Mouse (Mus musculus) embryo, embryonic 11 days (tissue): ENCODE results near the gene Meig1.
"Not testable (repeated sequence)": the region's sequence is repeated elsewhere in the genome, so short reads cannot be mapped to it uniquely, and the experiment has no call there.

Experiments used
- DNase-seq: peaks from one replicate; pipeline ENCODE4 v3.0.0-alpha.2; 2015

The Meig1 gene

DNA sequence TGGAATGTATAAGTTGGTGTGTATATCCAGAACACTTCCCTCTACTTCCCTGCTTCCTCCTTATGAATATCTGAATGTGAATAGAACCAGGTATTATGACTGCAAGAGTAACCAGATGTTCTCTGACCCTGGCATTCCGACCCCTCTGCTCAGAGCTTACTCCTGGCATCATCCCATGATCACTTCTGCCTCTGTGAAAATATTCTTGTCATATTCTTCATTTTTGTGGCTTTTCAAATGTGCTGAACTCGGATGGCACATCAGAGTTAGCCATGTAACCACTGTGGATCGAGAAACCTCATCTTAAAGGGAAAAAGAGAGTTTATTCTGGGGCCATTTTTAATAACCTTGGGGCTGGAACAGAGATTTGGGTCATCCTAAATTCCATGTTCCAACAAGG is at the start of gene Meig1:
Meig1 (minus strand) TSS at position 101 of the 400 bp plus-strand sequence.
- no peak for DNase-seq

DNA sequence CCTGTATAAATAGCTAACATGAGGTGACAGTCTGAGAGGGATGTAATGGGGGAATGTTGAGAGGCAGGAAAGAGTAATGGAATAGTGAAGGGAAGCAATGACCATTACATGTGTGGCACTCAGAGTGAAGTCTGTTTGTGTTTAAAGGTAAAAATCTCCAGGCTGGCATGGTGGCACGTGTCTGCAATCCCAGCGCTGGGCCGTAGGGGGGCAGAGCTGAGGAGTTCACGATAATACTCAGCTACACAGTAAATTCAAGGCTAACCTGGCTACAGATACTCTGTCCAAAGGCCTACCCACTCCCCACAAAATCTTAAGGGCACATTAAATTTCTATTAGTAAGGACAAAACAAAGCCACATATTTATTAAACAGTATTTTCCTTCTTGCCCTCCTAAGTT is 34.1 kb upstream of the Meig1 start:
- peak; percentile 5 for DNase-seq

DNA sequence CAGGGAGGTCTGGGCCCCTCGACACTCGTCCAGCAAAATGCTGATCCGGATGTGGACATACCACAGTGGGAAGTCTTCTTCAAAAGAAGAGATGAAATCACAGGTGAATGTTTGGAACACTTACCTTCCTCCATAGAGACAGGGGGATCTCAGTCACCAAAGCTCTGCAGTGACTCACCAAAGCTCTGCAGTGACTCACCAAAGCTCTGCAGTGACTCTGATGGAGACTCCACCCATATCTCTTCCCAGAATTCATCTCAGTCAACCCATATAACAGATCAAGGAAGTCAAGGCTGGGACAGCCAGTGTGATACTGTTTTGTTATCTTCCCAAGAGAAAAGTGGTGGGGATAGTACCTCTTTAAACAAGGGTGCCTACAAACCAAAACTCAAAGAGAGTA is 30.6 kb upstream of the Meig1 start:
- DNase-seq: no peak

DNA sequence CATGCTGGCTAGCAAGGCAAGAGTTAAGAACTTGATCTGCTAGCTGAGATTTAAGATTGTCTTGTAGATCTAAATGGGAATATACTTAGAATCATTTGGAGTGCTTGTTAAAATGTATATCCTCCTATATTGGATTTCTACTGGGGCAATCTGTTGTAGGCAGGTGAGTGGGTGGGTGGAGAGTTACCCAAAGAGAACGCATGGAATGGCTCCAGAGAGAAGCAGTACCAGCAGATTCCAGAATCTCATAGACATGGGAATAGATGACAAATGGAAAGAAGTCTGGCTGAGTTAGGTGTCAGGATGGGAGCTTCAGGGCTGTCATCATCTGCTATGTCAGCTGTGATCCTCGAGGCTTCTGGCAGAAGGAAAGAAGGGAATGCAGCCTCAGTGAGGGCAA is 27.0 kb upstream of the Meig1 start:
- no peak for DNase-seq

DNA sequence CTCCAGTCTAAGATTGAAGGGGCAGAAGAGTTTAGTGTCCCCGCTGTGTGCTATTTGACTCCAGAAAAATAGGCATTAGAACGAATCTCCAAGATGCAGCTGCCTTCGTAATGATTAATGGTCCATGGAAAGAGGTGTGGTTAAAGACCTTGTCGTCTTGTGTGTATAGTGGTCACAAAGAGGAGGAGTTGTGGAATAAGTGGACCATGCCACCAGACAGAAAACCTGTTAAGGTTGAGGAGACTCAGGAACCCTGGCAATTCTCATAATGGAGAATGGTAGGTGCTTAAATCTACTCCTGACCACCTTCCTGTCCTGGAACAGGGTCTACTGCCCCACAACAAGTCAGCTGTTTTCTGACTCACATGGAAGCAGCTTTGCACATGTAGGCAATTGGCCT is 23.5 kb upstream of the Meig1 start:
- DNase-seq: no peak

DNA sequence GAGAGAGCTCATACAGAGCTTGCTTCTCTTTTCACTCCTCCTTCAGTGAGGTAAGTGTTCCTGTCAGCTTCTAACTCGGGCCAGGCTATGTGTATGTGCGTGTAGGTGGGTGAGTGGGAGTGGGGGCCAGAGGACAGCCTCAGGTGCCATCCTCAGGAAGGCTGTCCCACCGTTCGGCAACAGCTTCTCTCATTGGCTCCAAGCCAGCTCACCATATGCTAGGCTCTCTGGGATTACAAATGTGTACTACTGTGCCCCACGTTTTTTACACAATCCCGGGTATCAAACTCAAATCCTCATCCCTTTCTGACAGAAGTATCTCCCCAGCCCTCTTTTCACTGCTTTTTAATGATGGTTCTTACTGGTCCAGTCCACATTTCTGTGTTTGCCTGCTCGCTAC is 21.8 kb upstream of the Meig1 start:
- DNase-seq: no peak

DNA sequence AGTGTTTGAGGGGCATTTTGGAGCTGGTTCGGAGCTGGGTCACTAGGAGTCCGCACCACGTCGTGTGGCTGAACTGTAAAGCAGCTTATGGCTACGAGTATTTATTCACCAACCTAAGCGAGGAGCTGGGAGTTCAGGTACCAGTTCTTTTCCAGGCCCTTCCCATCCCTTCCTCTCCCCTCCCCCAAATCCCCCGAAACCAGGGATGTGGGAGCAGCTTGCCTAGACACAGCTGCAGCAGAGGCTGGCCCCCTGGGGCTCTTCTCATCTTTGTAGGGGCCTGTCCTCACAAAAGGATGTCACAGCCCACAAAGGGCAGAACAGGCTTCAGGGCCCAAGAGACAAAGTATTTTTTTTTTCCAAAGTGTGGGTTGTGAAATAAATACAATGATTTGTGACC is 15.5 kb upstream of the Meig1 start:
- no peak for DNase-seq

DNA sequence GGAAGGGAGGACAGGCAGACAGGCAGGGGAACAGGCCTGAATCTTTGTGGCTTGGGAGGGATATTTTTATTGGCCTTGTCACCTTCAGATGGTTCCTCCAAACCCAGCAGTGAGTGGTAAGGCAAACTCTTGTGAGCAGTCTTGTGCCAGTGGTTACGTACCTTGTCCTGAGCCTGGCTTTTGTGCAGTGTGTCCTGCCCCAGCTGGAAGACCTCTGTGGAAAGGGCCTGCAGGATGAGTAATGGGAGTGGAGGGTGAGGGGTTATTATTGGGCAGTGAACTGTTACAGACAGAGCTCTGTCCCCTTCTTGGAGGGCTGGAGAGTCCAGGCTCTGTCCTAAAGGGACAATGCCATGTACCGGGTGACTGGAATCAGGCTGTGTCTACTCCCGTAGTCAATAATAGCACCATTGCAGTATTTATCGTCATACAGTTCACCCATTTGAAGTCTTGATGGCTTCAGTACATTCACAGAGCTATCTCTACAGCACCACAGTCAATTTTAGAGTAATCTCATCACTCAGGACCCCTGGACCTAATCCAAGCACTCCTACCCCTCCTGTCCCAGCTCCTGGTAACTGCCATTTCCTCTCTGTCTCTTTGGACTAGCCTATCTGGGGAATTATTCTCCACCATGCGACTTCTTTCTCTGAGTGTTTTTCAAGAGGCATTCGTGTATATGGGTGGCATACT is 13.1 kb upstream of the Meig1 start:
- DNase-seq: no peak

DNA sequence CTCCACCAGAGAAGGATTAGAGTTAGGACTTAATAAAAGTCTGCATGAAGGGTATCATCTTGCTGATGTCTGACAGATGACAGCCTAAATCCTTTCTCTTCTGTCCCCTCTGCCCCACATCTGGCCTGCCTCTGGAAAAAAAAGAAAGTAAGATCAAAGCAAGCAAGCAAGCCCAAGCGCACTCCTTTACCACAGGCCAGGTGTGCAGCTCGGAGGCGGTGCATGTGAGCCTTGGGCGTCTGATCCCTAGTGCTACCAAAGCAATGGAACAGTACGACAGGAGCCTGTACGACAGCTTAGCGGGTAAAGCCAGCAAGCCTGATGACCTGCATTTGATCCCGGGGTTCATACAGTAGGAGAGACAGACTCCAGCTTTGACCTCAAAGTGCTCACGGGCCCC is 8.5 kb upstream of the Meig1 start:
- DNase-seq: no peak

DNA sequence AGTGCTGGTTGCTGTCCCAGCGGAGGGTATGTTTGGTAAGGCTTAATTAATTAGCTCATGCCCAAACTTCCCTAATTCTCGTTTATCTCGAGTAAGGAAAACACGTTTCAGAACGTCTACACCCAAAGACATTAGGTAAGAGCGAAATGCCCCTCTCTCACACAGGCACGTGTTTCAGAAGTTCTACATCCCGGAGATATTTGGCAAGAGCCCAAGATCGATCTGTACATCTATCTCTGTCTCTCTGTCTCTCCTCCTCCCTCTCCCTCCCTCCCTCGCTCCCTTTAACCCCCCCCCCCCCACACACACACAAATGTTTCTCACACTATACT is 2.1 kb upstream of the Meig1 start:
- no peak for DNase-seq

DNA sequence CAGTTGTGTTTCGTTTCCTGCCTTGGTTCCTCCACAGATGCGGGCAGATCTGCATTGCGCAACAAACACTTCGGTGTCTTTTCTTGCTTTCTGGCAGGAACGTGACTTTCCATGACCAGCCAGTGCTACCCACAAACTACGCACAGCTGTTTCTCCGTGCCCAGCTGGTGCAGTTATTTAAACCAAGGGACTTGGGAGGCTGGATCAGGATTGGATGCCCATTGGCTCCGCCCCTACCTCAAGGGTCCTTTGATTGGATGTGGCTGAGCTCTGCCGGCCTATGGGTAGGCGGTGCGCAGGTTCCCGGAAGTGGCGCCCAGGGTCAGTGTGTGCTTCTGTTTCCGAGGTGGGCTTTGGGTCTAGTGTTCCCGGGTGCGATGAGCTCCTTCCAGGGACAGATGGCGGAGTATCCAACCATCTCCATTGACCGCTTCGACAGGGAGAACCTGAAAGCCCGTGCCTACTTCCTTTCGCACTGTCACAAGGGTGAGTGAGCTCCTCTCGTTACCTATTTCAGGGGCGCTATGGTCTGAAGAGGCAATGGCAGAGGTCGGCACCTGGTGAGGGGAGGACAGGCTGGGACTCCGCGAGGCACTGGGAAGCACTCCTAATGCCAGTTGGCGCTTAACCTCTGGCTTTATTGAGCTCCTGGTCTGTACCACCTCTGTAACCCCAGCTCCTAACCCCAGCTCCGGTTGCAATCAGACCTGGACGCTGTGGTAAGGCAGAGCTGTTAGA is 1.6 kb upstream of the Meig1 start, which contains the start of gene Dclre1c:
Dclre1c (plus strand) TSS at position 291 of the 738 bp plus-strand sequence.
- peak; percentile 95 for DNase-seq

DNA sequence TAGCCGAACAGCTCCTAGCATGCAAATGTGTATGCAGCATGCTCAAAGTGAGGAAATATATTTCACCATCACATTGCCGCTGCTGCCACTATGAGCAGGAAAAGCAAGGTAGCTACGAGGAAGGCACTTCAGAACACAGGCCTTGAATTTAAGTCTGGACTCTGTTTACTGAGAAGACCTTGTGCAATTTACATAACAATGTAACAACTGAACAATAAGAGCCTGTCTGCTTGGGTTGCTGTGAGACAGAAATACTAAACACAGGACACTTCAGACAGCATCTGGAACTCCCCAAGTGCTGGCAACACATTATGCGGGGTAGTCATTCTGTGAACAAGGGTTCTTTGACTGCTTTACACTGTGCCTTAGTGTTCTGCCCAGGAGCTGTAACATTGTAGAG is 2.3 kb downstream of the Meig1 start:
- peak; percentile 38 for DNase-seq

DNA sequence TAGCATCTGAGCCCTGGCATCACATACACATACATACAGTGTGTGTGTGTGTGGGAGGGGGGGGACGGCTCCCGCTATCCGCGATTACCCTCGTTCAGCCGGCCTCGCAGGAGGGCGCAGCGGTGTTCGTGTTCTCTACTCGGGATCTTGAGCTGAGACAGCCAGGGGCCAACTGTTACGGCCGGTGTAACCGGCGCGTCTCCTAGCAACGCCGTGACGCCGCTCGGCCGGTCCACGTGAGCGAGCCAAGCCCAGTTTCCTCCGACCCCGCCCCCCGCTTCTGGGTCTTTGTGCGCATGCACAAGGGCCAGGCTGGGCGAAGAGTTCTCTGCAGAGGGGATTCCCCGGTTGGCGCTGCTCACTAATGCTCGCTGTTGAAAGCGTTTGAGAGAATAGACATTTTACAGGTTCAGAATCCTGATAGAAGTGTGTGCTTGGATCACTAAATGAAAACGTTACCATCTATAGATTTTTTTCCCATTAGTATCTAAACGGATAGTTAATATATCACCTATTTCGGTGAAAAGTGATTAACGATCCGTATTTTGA is 3.5 kb downstream of the Meig1 start:
- DNase-seq: peak; percentile 98

DNA sequence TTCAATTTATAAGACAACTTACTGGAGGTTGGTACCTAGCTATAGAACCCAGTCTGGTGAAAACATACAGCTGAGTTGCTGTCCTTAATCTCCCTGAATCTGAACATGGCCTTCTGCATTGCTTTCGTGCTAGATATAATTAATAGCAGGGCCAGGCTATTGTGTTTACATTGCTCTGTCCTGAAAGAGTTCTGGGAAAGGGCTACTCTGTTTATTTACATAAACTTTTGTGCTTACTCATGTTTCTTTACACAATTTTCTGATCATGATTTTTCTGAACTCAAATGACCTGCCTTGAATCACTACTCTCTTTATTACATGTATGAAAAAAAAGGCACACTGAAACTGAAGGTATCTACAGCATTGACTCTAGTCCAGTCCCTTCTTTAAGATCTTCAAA is 6.8 kb downstream of the Meig1 start:
- no peak for DNase-seq

DNA sequence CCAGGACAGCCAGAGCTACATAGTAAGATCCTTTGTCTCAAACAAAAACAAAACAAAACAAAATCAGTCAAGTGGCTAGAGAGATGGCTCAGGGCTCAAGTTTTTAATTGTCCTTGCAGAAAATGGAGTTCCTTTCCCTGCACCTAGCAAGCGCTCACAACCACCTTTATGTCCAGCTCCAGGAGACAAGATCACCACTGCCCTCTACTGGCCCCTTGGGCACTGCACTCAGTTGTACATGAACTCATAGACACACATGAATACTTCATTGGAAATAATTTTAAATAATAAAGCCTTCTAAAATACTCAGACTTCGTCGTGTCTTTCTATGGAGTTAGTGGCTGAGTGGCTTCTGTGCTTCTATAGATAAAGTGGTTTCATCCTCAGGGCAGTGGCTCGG is 8.2 kb downstream of the Meig1 start:
- peak; percentile 66 for DNase-seq

DNA sequence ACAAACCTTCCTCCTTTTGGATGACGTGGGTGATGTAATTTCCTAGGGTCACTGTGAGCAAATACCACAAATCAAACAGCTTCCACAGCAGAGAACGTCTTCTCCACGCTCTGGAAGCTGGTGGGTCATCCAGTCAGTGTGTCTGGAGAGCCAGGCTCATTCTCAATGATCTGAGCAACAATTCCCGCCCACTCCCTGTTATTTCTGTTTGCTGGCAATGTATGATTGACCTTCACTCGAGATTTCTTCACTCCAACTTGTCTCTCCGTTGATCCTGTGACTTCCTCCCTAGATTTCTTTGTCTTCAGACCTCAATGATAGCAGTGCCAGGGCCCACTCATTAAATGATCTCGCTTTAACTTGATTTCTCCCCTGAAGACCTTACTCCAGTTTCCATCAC is 14.7 kb downstream of the Meig1 start:
- DNase-seq: no peak

DNA sequence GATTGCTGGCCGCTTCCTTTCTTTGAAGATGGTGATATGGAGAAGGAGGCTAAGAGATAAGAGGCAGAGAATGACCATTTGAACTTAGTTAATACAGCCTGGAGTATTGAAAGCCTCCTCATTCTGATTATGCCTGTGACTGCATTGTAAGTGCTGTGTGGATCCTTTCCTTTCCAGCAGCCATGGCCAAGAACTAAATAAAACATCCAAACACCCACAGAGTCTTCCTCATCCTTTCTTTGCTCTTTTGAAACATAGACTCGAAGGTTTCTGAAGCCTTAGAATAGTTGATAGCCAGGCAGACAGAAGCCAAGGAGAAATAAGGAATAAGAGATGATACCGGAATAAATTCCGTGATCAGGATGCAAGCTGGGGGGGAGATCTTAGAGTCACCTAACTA is 16.5 kb downstream of the Meig1 start:
- DNase-seq: no peak

DNA sequence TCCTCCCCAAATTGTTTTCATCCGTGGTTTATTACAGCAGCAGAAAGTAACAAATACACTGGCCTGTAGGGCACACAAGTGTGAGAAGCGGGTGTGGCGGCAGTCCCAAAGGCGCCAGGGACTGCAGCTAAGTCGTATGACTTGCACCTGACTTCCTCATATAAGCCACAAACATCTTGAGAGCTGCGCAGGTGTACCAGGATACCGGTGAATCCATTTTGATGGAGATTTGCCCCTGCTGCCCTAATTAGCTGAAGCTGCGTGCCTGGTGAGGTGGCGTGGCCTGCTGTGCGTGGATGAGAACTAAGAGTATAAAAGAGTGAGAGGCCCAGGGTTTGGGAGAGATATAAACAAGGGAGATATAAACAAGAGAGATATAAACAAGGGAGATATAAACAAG is 25.3 kb downstream of the Meig1 start, which contains the start of gene Olah:
Olah (minus strand) TSS at position 101 of the 400 bp plus-strand sequence.
- not testable (repeated sequence) for DNase-seq

DNA sequence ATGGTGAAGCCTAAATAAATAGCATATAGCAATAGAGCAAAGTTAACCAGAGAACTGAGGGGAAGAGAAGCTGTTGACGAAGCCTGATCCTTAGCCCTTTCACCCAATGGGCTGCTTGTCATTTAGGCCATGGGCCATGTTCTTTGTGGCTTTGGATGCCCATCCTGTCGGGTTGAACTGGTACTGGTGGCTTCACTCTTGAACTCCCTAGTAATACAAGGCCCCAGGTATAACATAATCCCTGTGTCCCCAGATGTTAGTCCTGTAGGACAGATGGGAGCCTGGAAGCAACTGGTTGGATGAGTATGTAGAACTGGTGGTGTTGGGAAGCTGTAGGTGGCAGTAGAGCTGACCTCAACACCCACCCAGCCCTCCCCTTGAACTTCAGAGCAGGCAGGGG is 30.5 kb downstream of the Meig1 start:
- DNase-seq: no peak

DNA sequence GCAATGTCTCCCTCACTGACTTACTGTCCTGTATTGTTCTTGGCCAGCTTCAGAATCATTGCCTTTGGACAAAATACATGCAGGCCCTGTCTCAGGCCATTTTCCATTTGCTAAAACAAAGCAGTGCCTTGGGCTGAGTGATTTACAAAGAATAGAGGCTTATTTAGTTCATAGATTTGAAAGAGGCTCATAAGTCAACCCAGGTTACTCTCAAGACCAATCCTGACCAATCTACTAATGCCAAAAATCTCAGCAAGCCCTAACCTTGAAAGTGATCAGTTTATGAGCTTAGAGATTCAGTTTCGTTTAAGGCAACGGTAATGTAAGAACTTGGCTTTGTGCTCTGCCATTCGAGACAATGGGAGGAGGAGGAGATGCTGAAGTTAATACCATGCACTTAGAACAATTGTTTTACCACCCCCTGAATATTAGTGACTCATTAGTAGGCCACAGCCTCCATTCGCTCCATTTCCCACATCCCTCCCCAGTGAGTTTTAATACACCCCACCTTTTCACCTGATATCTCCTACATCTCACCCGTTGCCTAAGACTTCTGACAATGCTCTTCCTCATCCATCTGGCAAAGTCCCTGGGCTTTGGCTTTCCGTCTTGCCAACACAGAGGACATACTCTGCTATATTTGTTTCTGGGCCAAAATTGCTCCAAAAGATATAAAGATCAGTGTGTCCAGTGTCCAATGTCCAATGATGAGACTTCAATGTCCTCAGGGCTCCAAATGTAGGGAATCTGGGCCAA is 35.2 kb downstream of the Meig1 start:
- DNase-seq: no peak

DNA sequence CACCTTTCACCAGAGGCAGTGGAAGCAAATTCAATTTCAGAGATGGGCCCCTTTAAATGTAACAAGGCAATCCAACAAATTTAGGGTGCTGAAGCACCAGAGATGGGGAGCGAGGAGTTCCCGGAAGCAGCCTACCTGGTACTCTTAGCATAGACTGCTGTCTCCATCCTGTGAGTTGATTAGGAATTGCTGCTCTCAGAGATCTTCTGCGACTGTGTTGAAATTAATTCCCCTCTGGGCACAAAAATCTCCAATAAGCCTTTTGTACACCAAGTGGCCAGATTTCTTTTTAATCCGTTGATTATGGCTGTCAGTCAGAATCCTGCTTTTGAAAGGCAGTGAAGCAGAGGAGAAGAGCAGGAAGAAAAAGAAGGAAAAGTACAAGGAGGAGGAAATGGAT is 57.3 kb downstream of the Meig1 start:
- DNase-seq: no peak

DNA sequence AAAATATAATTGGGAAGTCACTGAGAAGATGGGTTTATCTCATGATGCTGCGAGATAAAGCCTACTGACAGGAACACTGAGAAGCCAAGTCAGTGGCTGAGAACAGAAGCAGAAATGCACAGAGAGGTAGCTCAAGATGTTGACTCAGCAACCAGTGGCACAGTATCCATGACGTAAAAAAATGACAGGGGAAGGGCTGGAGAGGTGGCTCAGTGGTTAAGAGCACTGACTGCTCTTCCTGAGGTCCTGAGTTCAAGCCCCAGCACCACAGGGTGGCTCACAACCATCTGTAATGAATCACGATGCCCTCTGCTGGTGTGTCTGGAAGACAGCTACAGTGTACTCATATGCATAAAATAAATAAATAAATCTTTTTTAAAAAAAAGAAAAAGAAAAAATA is 61.4 kb downstream of the Meig1 start:
- DNase-seq: no peak
